Mouse (Mus musculus) midbrain, embryonic 12.5 days (tissue): ENCODE measurements around the gene Sh2d7. TPM values are rescaled to one million over a fixed set of nuclear protein-coding genes. Genes with fewer than 3 reads are reported as not detected.

Source experiments
- ATAC-seq: fragments of 200-750 bp; cut with Nextera tagmentation; 2 replicates; pipeline ENCODE4 v1.8.0; 2017; ENCODE audit warnings: low read depth, moderate TSS enrichment, moderate library complexity; ENCODE audit not compliant: low FRiP score
- H3K27ac ChIP-seq: fragments of 300-500 bp; sonication (generic); replicated peaks from 2 replicates; pipeline ENCODE4 v1.5.1; 2016; ENCODE audit warnings: mild to moderate bottlenecking
- H3K27me3 ChIP-seq: fragments of 300-500 bp; sonication (generic); 2 replicates; pipeline ENCODE4 v1.6.1; 2016; ENCODE audit warnings: mild to moderate bottlenecking
- H3K36me3 ChIP-seq: fragments of 300-500 bp; sonication (generic); 2 replicates; pipeline ENCODE4 v1.6.1; 2016
- H3K4me1 ChIP-seq: fragments of 300-500 bp; sonication (generic); 2 replicates; pipeline ENCODE4 v1.6.1; 2016
- H3K4me2 ChIP-seq: fragments of 300-500 bp; sonication (generic); replicated peaks from 2 replicates; pipeline ENCODE4 v1.6.1; 2016; ENCODE audit warnings: mild to moderate bottlenecking, moderate library complexity
- H3K4me3 ChIP-seq: fragments of 300-500 bp; sonication (generic); 2 replicates; pipeline ENCODE4 v1.5.1; 2016; ENCODE audit warnings: mild to moderate bottlenecking
- H3K9ac ChIP-seq: fragments of 300-500 bp; sonication (generic); replicated peaks from 2 replicates; pipeline ENCODE4 v1.6.1; 2016; ENCODE audit warnings: mild to moderate bottlenecking, moderate library complexity
- H3K9me3 ChIP-seq: fragments of 300-500 bp; sonication (generic); 2 replicates; pipeline ENCODE4 v1.6.1; 2016; ENCODE audit warnings: mild to moderate bottlenecking
- WGBS: fragments of 180-500 bp; shearing (Covaris S2); methylation state at CpG from one replicate; pipeline ENCODE4 v1.1.7; 2016; 5-methylcytosine and 5-hydroxymethylcytosine counted together
- polyA plus RNA-seq: library from polyadenylated mRNA; unstranded; fragments of >200 nt; fragmentation: Nextera tagmentation; extraction: Ambion mirVana; gene quantifications from 2 replicates; pipeline ENCODE4 v1.2.1, GENCODE M21; 2016

The Sh2d7 gene
- polyA plus RNA-seq, result 0.13 TPM in 1 of 2 replicates, not detected in the other

DNA sequence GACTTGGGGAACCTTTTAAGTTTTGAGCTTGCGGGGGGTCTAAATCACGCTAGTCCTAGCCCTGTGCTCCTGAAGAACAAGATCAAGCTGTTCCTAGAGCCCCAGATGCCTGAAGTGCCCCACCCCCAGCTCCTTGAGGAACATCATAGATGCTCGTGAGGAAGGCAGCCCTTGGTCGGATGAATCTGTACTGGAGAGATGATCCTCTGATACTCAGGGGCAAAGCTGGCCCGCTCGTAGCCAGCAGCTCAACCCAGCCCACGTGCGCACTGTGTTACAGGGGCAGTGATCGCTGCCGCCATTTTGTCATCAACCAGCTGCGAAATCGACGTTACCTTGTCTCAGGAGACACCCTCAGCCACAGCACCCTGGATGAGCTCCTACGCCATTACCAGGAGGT lies at the start of gene Sh2d7:
Sh2d7 (plus strand) TSS at position 301 of the 400 bp plus-strand sequence.
- Histone ChIP-seq H3K27ac (no peak within 1 kb of the TSS), H3K27me3 (no peaks in the 10 kb centered on the region), H3K9ac (no peak within 1 kb of the TSS), H3K9me3 (no peaks in the 10 kb centered on the region), H3K4me2 (no peak within 1 kb of the TSS), H3K4me3 (no peak within 1 kb of the TSS), H3K36me3 (no peaks in the 10 kb centered on the region), H3K4me1 (peaks cover 14% of the 10 kb centered on the region; the same call in 1 of the 2 replicates)
- ATAC-seq, result no peak
- 95% methylated on average over 14 of the region's 14 CpGs for WGBS

DNA sequence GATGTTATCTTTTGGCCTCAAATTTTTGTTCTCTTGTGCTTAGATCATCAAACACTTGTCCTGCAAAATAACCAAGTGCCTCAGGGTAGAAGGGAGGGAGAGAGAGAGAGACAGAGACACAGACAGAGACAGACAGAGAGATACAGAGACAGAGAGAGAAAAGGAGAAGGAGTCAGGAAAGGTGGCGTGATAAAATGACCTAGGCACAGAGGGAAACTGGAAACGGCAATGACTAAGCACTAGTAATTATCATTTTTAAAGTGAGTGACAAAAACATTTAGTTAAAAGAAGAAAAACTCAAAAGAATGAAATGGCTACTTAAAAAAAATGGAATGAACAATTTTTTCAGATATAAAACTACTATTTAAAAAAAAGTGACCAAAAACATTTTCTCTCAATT lies 49.2 kb upstream of the Sh2d7 start:
- Histone ChIP-seq H3K27me3 (no peaks in the 10 kb centered on the region), H3K4me1 (no peaks in the 10 kb centered on the region), H3K36me3 (no peaks in the 10 kb centered on the region), H3K4me2 (no peak overlapping the region), H3K9me3 (no peaks in the 10 kb centered on the region), H3K9ac (no peak overlapping the region), H3K27ac (no peak overlapping the region), H3K4me3 (no peak overlapping the region)
- ATAC-seq, result no peak
- 84% methylated on average over 2 of the region's 2 CpGs for WGBS

DNA sequence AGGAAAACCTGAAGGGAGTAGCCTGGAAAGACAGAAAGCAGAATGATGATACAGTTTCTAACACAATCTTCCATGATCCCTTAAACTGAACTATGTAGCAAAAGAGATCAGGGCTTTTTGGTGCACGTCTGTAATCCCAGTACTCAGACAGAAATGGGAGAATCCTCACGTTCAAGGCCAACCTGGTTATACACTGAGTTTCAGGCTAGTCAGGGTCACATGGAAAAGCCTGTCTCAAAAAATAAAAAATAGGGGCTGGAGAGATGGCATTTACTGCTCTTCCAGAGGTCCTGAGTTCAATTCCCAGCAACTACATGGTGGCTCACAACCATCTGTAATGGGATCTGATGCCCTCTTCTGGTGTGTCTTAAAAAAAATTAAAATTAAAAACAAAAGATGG lies 48.4 kb upstream of the Sh2d7 start:
- no peak overlapping the region for H3K4me2 ChIP-seq
- H3K36me3 ChIP-seq, result no peaks in the 10 kb centered on the region
- H3K27me3 ChIP-seq, result no peaks in the 10 kb centered on the region
- H3K4me1 ChIP-seq, result no peaks in the 10 kb centered on the region
- no peak for ATAC-seq
- no peak overlapping the region for H3K4me3 ChIP-seq
- no peak overlapping the region for H3K27ac ChIP-seq
- no peaks in the 10 kb centered on the region for H3K9me3 ChIP-seq
- 95% methylated on average over 2 of the region's 2 CpGs for WGBS
- no peak overlapping the region for H3K9ac ChIP-seq

DNA sequence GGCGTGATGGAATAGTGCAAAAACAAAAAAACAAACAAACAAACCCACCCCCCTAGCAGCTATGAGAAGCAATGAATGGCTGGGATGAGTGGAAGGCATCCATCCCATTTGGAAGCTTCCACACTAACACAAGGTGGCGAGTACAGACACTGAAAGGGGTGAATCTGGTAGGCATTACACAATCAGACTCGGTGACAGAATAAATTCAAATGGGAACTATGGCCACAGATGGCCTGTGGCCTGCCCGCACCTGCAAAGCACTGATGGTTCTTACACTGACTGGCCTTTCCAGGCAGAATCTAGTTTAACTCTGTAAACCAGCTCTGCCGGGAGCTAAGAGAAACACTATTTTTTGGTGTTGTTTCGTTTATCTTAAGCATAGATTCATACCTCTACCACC lies 39.5 kb upstream of the Sh2d7 start:
- no peak overlapping the region for H3K9ac ChIP-seq
- H3K27ac ChIP-seq, result no peak overlapping the region
- no peaks in the 10 kb centered on the region for H3K9me3 ChIP-seq
- whole genome bisulfite sequencing, result 84% methylated on average over 6 of the region's 6 CpGs
- no peaks in the 10 kb centered on the region for H3K36me3 ChIP-seq
- no peak for ATAC-seq
- no peak overlapping the region for H3K4me3 ChIP-seq
- H3K4me2 ChIP-seq, result 0 out of 2 replicates have a peak overlapping the region, but pooled peaks have one; percentile 13
- peaks cover 9% of the 10 kb centered on the region for H3K27me3 ChIP-seq
- peaks cover 20% of the 10 kb centered on the region for H3K4me1 ChIP-seq

DNA sequence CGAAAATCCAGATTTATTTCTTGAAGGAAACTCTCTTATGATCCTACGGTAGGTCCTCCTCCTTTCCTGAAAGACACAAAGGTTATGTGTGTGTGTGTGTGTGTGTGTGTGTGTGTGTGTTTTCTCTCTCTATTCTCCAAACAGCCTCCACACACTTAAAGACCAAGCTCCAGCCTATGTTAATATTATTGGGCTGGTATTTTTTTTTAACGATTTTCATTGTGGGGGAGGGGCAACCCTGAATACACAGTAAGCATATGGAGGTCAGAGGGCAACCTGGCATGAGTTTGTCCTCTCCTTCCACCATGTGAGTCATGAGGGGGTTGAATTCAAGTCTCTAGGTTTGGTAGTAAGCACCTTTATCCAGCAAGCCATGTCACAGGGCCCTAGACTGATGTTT lies 39.0 kb upstream of the Sh2d7 start:
- Histone ChIP-seq H3K9ac (no peak overlapping the region), H3K4me3 (0 out of 2 replicates have a peak overlapping the region, but pooled peaks have one; percentile 4), H3K9me3 (no peaks in the 10 kb centered on the region), H3K4me1 (peaks cover 20% of the 10 kb centered on the region), H3K27ac (no peak overlapping the region), H3K4me2 (peak overlapping the region; percentile 87), H3K36me3 (no peaks in the 10 kb centered on the region), H3K27me3 (peaks cover 10% of the 10 kb centered on the region)
- no peak for ATAC-seq
- 85% methylated on average over 3 of the region's 3 CpGs for WGBS

DNA sequence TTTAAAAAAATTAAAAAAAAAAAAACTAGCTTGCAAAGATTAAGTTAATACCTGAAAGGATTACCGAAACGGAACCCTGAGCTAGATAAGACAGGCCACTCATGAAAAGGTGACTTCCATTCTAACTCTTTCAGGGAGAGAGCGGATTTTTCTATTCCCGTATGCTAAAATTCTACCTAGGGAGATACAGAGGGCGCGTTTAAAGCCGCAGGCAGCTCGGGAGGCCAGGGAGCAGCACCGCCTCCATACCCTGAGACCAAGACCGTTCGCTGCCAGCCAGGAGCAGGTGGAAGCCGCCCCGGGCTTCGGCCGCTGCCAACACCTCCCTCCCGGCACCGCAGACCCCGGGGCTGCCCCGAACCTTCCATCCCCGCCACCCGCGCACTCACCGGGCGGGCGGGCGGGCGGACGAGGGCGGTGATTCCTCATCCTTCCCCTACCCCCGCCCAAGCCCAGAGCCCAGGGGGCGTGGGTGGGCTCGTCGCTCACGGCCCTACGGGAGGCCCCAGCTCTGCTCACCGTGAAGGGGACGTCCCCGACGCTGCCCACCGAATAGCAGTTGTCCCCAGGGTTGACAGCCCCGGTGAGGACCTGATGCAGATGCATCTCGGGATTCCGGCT lies 37.8 kb upstream of the Sh2d7 start:
- WGBS, result under 1% methylated on average over 40 of the region's 43 CpGs
- Histone ChIP-seq H3K9me3 (no peaks in the 10 kb centered on the region), H3K4me1 (peaks cover 20% of the 10 kb centered on the region), H3K9ac (peak overlapping the region; percentile 88), H3K4me2 (peak overlapping the region; percentile 87), H3K27me3 (peaks cover 12% of the 10 kb centered on the region), H3K27ac (peak overlapping the region; percentile 87), H3K4me3 (peak overlapping the region; percentile 81), H3K36me3 (no peaks in the 10 kb centered on the region)
- peak; percentile 72 for ATAC-seq

DNA sequence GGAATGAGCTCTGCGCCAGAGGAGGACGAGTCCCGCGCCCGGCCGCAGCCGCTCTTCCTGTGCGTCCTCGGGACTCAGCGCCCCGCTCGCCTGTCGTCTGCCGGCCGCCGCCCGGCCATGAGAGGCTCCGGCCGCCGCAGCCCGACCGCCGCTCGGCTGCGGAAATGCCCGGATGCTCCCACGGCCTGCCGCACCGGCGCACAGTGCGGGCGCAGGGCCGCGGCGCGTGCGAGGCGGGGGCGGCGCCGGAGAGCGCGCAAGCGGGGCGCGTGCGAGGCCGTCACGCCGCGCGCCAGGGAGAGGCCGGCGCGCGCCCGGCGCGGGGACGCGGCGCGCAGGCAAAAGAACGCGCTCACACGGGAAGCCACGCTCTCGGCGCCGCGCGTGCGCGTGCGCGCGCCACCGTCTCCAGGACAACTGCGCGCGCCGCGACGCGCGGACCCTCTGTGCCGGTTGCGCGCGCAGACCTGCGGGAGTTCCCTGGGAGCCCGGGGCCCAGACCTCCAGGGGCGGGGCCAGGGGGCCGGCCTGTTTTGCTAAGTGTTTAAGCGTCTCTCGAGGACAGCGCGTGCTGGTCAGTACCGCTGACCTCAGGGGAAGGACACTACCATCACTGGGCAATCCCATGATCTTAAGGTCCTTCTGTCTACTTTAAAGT lies 37.2 kb upstream of the Sh2d7 start, which contains the start of gene Dmxl2:
Dmxl2 (minus strand) TSS at position 174 of the 658 bp plus-strand sequence.
- Histone ChIP-seq H3K9ac (peak within 1 kb of the TSS; percentile 88), H3K4me2 (peak within 1 kb of the TSS; percentile 87), H3K4me1 (peaks cover 20% of the 10 kb centered on the region), H3K4me3 (peak within 1 kb of the TSS; percentile 81), H3K36me3 (no peaks in the 10 kb centered on the region), H3K27ac (peak within 1 kb of the TSS; percentile 87), H3K27me3 (peaks cover 12% of the 10 kb centered on the region), H3K9me3 (no peaks in the 10 kb centered on the region)
- under 1% methylated on average over 68 of the region's 99 CpGs for WGBS
- peak; percentile 95 for ATAC-seq

DNA sequence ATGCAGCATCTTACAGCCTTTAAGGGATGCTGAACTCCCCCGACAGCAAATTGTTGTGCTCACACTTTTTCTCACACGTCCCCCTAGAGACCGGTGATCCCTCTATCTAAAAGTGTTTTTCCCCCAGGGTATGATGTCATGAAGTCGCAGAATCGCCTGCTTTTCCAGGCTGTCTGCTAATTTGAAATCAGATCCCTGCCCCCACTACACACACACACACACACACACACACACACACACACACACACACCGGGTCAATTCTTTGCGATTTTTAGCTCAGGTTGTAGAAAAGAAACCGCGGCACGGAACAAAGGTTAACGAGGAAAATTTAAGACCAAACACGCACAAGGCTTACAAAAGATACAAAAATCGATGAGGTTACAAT lies 36.7 kb upstream of the Sh2d7 start:
- WGBS, result 4% methylated on average over 13 of the region's 13 CpGs
- no peak; the same call in 1 of the 2 replicates for ATAC-seq
- H3K9ac ChIP-seq, result 0 out of 2 replicates have a peak overlapping the region, but pooled peaks have one; percentile 88
- H3K36me3 ChIP-seq, result no peaks in the 10 kb centered on the region
- H3K27ac ChIP-seq, result peak overlapping the region; percentile 87
- peak overlapping the region; percentile 81 for H3K4me3 ChIP-seq
- peak overlapping the region; percentile 87 for H3K4me2 ChIP-seq
- peaks cover 12% of the 10 kb centered on the region for H3K27me3 ChIP-seq
- H3K4me1 ChIP-seq, result peaks cover 20% of the 10 kb centered on the region
- no peaks in the 10 kb centered on the region for H3K9me3 ChIP-seq

DNA sequence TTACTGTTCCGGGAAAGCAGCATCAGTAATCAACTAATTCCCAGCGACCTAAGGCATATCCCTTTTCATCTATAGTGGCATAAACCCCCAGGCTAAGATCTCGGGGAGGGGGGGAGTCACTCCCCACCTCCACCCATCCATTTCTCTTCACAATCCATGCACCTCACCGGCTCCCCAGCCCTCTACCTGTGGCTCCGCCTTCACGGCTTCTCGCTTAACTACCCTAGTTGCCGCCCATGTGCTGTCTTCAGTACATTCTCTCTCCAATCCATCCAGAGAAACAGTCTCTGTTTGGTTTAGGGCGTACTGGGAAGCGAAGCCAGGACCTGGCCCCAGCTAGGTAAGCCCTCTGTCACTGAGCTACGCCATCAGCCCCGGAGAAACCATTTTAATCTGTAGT lies 35.9 kb upstream of the Sh2d7 start:
- ATAC-seq, result no peak
- H3K36me3 ChIP-seq, result no peaks in the 10 kb centered on the region
- 11% methylated on average over 12 of the region's 12 CpGs for WGBS
- H3K9me3 ChIP-seq, result no peaks in the 10 kb centered on the region
- H3K4me2 ChIP-seq, result peak overlapping the region; percentile 87
- no peak overlapping the region for H3K9ac ChIP-seq
- H3K4me1 ChIP-seq, result peaks cover 20% of the 10 kb centered on the region
- peaks cover 12% of the 10 kb centered on the region for H3K27me3 ChIP-seq
- peak overlapping the region; percentile 81; the same call in 1 of the 2 replicates for H3K4me3 ChIP-seq
- no peak overlapping the region for H3K27ac ChIP-seq

DNA sequence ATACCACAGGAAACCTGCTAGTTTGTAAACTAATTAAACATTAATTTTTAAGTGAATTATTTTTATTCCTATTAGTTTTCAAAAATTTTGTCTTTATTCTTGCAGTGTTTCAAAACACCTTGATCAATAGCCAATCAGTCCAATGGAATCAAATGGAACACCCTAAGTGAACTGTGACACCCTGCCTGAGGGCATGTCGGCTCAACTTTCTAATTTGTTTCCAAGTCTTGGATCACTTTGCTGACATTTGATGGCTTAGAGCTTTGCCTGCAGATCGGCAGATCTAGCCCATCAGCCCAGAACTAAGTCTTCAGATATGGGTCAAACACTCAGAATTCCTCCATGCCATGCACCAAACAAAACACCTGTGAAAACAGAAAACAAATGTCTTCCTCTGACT lies 22.8 kb upstream of the Sh2d7 start:
- H3K4me2 ChIP-seq, result no peak overlapping the region
- no peak overlapping the region for H3K9ac ChIP-seq
- no peaks in the 10 kb centered on the region for H3K36me3 ChIP-seq
- 84% methylated on average over 2 of the region's 2 CpGs for WGBS
- no peak overlapping the region for H3K27ac ChIP-seq
- H3K9me3 ChIP-seq, result no peaks in the 10 kb centered on the region
- no peaks in the 10 kb centered on the region for H3K4me1 ChIP-seq
- H3K4me3 ChIP-seq, result no peak overlapping the region
- ATAC-seq, result no peak
- H3K27me3 ChIP-seq, result no peaks in the 10 kb centered on the region

DNA sequence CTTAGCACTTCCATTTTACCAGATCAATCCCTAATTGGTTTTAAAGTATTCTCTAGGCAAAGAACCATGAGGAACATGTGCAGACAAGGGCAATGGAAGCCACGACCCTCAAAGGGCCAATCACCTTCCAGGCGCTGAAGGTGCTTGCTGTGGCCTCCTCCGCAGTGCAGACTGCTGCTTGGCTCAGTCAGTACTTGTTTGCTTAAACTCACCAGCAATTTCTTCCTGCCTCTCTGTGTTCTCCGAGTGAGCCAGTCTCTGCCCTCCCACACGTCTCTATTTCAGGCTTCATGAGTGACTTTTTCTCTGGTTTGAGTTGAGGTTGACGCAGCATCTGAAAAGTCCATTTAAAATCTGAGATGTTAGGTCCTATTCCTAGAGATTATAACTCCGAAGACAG lies 19.9 kb upstream of the Sh2d7 start:
- Histone ChIP-seq H3K36me3 (no peaks in the 10 kb centered on the region), H3K9ac (no peak overlapping the region), H3K4me1 (no peaks in the 10 kb centered on the region), H3K27me3 (no peaks in the 10 kb centered on the region), H3K4me3 (no peak overlapping the region), H3K9me3 (no peaks in the 10 kb centered on the region), H3K4me2 (no peak overlapping the region), H3K27ac (no peak overlapping the region)
- no peak for ATAC-seq
- WGBS, result 77% methylated on average over 7 of the region's 7 CpGs

DNA sequence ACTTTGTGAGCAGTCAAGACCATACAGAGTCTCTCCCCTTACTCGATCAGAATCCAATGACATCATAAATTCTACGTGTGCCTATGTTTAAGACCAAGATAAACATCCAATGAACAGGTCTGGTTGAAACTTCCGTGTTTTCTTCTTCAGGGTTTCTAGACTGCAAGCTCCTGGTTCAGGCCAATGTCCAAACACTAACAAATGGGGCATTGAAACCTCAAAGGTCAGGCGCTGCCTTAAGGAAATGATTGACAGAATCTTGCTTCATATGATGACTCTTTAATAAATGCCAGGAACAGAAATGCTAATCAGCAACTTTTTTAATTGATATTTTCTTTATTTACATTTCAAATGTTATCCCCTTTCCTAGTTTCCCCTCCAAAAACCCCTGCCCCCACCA lies 18.5 kb upstream of the Sh2d7 start:
- Histone ChIP-seq H3K9ac (no peak overlapping the region), H3K27ac (no peak overlapping the region), H3K27me3 (no peaks in the 10 kb centered on the region), H3K9me3 (no peaks in the 10 kb centered on the region), H3K4me2 (no peak overlapping the region), H3K4me3 (no peak overlapping the region), H3K4me1 (no peaks in the 10 kb centered on the region), H3K36me3 (no peaks in the 10 kb centered on the region)
- 87% methylated on average over 4 of the region's 4 CpGs for WGBS
- no peak for ATAC-seq
